Mouse (Mus musculus): ENCODE data around the gene Tmbim1. TPM values are rescaled to one million over a fixed set of nuclear protein-coding genes. Genes with fewer than 3 reads are reported as not detected.
A peak's percentile ranks its signal among the peaks of the same experiment; 100 is the strongest.

Tmbim1 gene
- polyA plus RNA-seq, 1 experiment from 2014 or later, result 9.1 TPM

DNA sequence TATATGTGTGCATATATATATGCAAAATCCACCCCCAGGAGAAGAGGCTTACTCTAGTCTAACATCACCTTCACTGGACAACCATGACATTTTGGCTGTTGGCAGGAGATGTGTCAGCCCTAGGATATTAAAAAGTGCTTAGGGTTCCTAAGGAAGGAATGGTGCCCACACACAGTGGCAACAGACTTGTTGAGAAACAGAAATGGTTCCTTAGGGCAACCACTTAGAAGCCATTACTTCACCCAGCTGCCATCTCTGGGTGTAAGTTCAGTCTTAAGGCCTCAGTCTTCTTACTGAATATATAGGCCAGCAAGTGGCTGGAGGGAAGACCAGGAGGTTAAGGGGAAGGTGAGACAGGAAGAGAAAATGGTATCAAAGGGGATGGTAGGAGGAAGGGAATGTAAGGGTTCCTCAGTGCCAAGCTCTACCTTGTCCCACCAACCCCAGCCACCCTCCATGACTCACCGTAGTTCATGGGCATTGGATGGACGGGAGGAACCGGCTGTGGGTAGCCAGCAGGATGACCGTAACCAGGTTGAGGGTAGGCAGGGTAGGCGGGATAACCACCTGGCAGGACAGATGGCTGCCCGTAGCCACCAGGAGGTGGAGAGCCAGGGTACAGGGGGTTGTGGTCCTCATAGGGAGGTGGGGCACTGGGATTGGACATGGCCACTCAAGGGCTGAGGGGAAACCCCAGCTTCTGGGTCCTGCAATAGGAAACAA is 10.5 kb downstream of the Tmbim1 start:
- no peak for DNase-seq (ENCODE audit: low spot score)
- Histone ChIP-seq H3K4me2 (replicated peaks; ENCODE audit: low read depth, low read length) (no peak overlapping the region), H3K9ac (ENCODE audit: low read depth, low read length) (no peak overlapping the region), H3K4me1 (replicated peaks; ENCODE audit: control insufficient read depth, insufficient read depth, low read length) (no peaks in the 10 kb centered on the region), H3K27ac (ENCODE audit: low read depth, low read length) (peak overlapping the region; percentile 40; the same call in 1 of the 2 replicates), H3K27me3 (ENCODE audit: control insufficient read depth, insufficient read depth, low read length) (no peaks in the 10 kb centered on the region), H3K9me3 (ENCODE audit: control insufficient read depth, low read length) (no peaks in the 10 kb centered on the region), H3K4me3 (ENCODE audit: low read depth, low read length) (no peak overlapping the region), H3K36me3 (ENCODE audit: control insufficient read depth, insufficient read depth, low read length) (no peaks in the 10 kb centered on the region)
- 97% methylated on average over 6 of the region's 6 CpGs for WGBS
- ATAC-seq (ENCODE audit: low FRiP score), result peak; percentile 26

DNA sequence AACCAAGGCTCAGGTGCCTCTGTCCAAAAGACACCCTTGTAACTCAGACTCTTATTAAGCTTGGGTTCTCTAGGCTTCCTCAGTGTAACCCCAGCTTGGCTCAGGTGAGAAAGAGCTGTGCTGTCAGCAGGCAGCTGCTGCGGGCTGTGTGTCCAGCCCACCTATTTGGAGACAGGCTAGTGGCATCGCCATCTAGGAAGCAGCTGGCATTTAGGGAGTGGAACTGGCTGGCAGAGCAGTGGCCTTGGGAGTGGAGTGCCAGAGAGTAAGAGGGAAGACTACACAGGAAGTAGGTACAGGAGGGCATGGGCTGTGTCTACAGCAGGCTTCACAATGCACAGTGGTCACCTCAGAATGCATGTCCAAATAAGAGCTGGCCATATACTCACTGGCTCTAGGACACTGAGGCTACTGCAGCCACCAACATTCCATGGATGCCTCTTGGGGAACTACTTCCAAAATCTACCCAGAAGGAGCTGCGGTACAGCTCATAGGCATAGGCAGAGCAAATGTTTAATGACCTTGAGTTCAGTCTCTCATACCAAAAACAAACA is 11.3 kb downstream of the Tmbim1 start:
- ATAC-seq (ENCODE audit: low FRiP score) (no peak), DNase-seq (ENCODE audit: low spot score) (no peak)
- Histone ChIP-seq H3K4me1 (replicated peaks; ENCODE audit: control insufficient read depth, insufficient read depth, low read length) (no peaks in the 10 kb centered on the region), H3K27ac (ENCODE audit: low read depth, low read length) (no peak overlapping the region), H3K9me3 (ENCODE audit: control insufficient read depth, low read length) (no peaks in the 10 kb centered on the region), H3K4me2 (replicated peaks; ENCODE audit: low read depth, low read length) (no peak overlapping the region), H3K36me3 (ENCODE audit: control insufficient read depth, insufficient read depth, low read length) (no peaks in the 10 kb centered on the region), H3K27me3 (ENCODE audit: control insufficient read depth, insufficient read depth, low read length) (no peaks in the 10 kb centered on the region), H3K4me3 (ENCODE audit: low read depth, low read length) (no peak overlapping the region), H3K9ac (ENCODE audit: low read depth, low read length) (no peak overlapping the region)
- WGBS, result 95% methylated on average over 3 of the region's 3 CpGs

DNA sequence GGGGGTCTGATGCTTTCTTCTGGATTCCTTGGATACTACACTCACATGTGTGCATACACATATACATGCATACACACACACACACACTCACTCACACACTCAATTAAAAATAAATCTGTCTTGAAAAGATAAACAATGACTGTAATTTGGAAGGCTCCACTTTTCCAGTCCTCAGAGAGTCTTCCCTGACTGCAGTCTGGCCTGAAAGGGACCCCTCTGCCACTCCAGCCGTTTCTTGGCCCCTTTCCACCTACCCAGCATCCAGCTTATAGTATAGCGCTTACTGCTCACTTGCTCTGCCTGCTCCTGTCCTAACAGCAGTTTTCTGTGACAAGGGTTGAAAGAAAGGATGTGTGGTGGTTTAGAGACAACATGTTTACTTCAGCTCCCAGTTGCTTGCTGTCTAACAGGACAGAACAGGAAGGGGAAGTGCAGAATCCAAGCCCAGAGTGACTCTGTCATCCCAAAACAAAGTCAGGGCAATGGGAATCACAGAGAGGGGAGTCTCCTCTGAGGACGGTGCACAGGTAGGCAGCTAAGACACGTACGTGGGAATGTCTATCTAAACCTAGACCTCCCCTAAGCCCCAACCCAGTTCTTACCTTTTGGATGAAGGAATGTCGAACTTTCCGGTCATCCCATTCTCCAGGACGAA is 12.0 kb downstream of the Tmbim1 start:
- H3K27ac ChIP-seq (ENCODE audit: low read depth, low read length), result no peak overlapping the region
- 89% methylated on average over 8 of the region's 8 CpGs for WGBS
- H3K9ac ChIP-seq (ENCODE audit: low read depth, low read length), result no peak overlapping the region
- no peaks in the 10 kb centered on the region for H3K27me3 ChIP-seq (ENCODE audit: control insufficient read depth, insufficient read depth, low read length)
- H3K4me3 ChIP-seq (ENCODE audit: low read depth, low read length), result no peak overlapping the region
- H3K4me2 ChIP-seq (replicated peaks; ENCODE audit: low read depth, low read length), result no peak overlapping the region
- DNase-seq (ENCODE audit: low spot score) (no peak), ATAC-seq (ENCODE audit: low FRiP score) (no peak)
- H3K4me1 ChIP-seq (replicated peaks; ENCODE audit: control insufficient read depth, insufficient read depth, low read length), result no peaks in the 10 kb centered on the region
- H3K9me3 ChIP-seq (ENCODE audit: control insufficient read depth, low read length), result no peaks in the 10 kb centered on the region
- no peaks in the 10 kb centered on the region for H3K36me3 ChIP-seq (ENCODE audit: control insufficient read depth, insufficient read depth, low read length)

DNA sequence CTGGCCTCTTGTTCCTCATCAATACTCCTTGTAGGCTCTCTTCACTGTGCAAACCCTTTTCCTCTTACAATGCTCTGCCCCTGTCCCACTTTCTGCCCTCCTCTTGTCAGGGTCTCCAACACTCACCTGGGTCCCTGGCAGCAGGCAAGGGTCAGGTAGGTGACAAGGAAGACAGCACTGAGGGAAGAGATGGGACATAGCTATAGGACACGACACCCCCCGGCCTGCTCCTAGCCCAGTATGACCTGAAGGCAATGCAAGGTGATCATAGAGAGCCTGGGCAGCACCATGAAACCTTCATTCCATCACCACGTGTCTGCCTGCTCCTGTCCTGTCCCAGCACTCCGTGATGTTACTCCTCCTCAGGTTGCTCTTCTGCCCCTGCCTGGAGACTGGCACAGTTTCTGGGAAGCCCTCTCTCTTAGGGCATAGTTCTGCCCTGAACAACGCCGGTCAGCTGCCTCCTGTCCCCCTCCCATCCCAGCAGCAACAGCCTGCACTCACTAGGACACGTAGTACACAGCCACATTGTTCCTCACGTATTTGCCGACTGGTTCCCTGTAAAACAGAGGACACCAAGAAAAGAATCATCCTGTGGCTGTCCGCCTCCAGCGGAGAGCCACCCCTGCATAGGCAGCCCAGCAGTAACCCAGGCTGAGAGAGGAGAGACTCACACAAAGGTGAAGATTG is 12.9 kb downstream of the Tmbim1 start:
- ATAC-seq (ENCODE audit: low FRiP score) (no peak), DNase-seq (ENCODE audit: low spot score) (no peak)
- Histone ChIP-seq H3K4me2 (replicated peaks; ENCODE audit: low read depth, low read length) (no peak overlapping the region), H3K9ac (ENCODE audit: low read depth, low read length) (no peak overlapping the region), H3K9me3 (ENCODE audit: control insufficient read depth, low read length) (no peaks in the 10 kb centered on the region), H3K27ac (ENCODE audit: low read depth, low read length) (no peak overlapping the region), H3K36me3 (ENCODE audit: control insufficient read depth, insufficient read depth, low read length) (no peaks in the 10 kb centered on the region), H3K27me3 (ENCODE audit: control insufficient read depth, insufficient read depth, low read length) (no peaks in the 10 kb centered on the region), H3K4me1 (replicated peaks; ENCODE audit: control insufficient read depth, insufficient read depth, low read length) (no peaks in the 10 kb centered on the region), H3K4me3 (ENCODE audit: low read depth, low read length) (no peak overlapping the region)
- 87% methylated on average over 11 of the region's 11 CpGs for WGBS

DNA sequence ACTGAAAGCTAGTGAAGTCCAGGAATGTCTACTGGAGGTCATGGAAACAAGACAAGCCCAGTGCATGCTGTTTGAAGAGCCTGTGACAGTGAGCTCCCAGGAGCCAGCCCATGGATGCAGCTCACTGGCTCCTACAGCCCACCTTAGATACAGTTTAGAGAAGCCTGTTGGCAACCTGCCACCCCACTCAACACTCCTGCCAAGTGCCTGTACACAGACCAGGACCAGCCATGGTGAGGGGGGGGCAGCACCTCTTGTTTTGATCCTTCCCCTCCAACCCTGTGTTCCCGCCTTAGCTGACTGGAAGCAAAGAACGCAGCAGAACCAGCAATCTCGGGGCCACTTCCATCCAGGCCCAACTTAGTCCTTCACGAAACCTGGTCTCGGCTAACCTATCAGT is 15.3 kb downstream of the Tmbim1 start:
- Histone ChIP-seq H3K4me1 (replicated peaks; ENCODE audit: control insufficient read depth, insufficient read depth, low read length) (0 out of 2 replicates have a peak, but pooled peaks cover 3% of the 10 kb centered on the region), H3K27me3 (ENCODE audit: control insufficient read depth, insufficient read depth, low read length) (no peaks in the 10 kb centered on the region), H3K9ac (ENCODE audit: low read depth, low read length) (no peak overlapping the region), H3K36me3 (ENCODE audit: control insufficient read depth, insufficient read depth, low read length) (no peaks in the 10 kb centered on the region), H3K4me3 (ENCODE audit: low read depth, low read length) (no peak overlapping the region), H3K4me2 (replicated peaks; ENCODE audit: low read depth, low read length) (no peak overlapping the region), H3K9me3 (ENCODE audit: control insufficient read depth, low read length) (no peaks in the 10 kb centered on the region), H3K27ac (ENCODE audit: low read depth, low read length) (no peak overlapping the region)
- DNase-seq (ENCODE audit: low spot score) (no peak), ATAC-seq (ENCODE audit: low FRiP score) (no peak)
- 94% methylated on average over 5 of the region's 5 CpGs for WGBS

DNA sequence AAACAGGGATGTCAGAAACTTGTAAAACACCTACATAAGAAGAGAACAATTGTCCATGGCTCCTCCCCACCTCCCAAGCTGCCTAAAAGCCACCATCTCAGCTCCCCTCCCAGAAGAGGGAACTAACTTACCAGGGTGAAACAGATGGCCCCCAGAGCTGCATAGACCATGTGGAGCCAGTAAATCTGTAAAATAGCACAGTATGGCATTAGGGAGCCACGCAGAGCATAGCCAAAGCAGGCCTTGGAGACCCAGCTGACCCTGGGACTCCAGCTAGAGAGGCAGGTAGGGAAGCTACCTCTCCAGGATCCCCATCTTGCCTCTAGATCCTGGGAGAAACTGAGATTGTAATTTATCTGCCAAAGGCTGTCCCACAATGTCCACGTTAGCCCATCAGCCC is 15.7 kb downstream of the Tmbim1 start:
- no peaks in the 10 kb centered on the region for H3K27me3 ChIP-seq (ENCODE audit: control insufficient read depth, insufficient read depth, low read length)
- no peak overlapping the region for H3K27ac ChIP-seq (ENCODE audit: low read depth, low read length)
- 88% methylated on average over 2 of the region's 2 CpGs for WGBS
- H3K9me3 ChIP-seq (ENCODE audit: control insufficient read depth, low read length), result no peaks in the 10 kb centered on the region
- H3K36me3 ChIP-seq (ENCODE audit: control insufficient read depth, insufficient read depth, low read length), result no peaks in the 10 kb centered on the region
- ATAC-seq (ENCODE audit: low FRiP score) (no peak), DNase-seq (ENCODE audit: low spot score) (no peak)
- 0 out of 2 replicates have a peak, but pooled peaks cover 3% of the 10 kb centered on the region for H3K4me1 ChIP-seq (replicated peaks; ENCODE audit: control insufficient read depth, insufficient read depth, low read length)
- no peak overlapping the region for H3K4me2 ChIP-seq (replicated peaks; ENCODE audit: low read depth, low read length)
- H3K9ac ChIP-seq (ENCODE audit: low read depth, low read length), result no peak overlapping the region
- H3K4me3 ChIP-seq (ENCODE audit: low read depth, low read length), result no peak overlapping the region

- ATAC-seq (ENCODE audit: low FRiP score), result no peak
- H3K4me3 ChIP-seq (ENCODE audit: low read depth, low read length), result no peak overlapping the region
- no peak overlapping the region for H3K27ac ChIP-seq (ENCODE audit: low read depth, low read length)
- DNase-seq (ENCODE audit: low spot score), result no peak
- WGBS, result 94% methylated on average over 9 of the region's 9 CpGs
- 0 out of 2 replicates have a peak, but pooled peaks cover 3% of the 10 kb centered on the region for H3K4me1 ChIP-seq (replicated peaks; ENCODE audit: control insufficient read depth, insufficient read depth, low read length)
- H3K4me2 ChIP-seq (replicated peaks; ENCODE audit: low read depth, low read length), result no peak overlapping the region
- H3K9ac ChIP-seq (ENCODE audit: low read depth, low read length), result no peak overlapping the region
- H3K27me3 ChIP-seq (ENCODE audit: control insufficient read depth, insufficient read depth, low read length), result no peaks in the 10 kb centered on the region
- no peaks in the 10 kb centered on the region for H3K9me3 ChIP-seq (ENCODE audit: control insufficient read depth, low read length)
- no peaks in the 10 kb centered on the region for H3K36me3 ChIP-seq (ENCODE audit: control insufficient read depth, insufficient read depth, low read length)
These were observed 16.2 kb downstream of the Tmbim1 start for GRCm38 (mm10) chr1:74289248-74289647.

- Histone ChIP-seq H3K9me3 (ENCODE audit: control insufficient read depth, low read length) (no peaks in the 10 kb centered on the region), H3K4me3 (ENCODE audit: low read depth, low read length) (no peak overlapping the region), H3K4me1 (replicated peaks; ENCODE audit: control insufficient read depth, insufficient read depth, low read length) (0 out of 2 replicates have a peak, but pooled peaks cover 3% of the 10 kb centered on the region), H3K9ac (ENCODE audit: low read depth, low read length) (no peak overlapping the region), H3K36me3 (ENCODE audit: control insufficient read depth, insufficient read depth, low read length) (no peaks in the 10 kb centered on the region), H3K4me2 (replicated peaks; ENCODE audit: low read depth, low read length) (no peak overlapping the region), H3K27me3 (ENCODE audit: control insufficient read depth, insufficient read depth, low read length) (no peaks in the 10 kb centered on the region), H3K27ac (ENCODE audit: low read depth, low read length) (no peak overlapping the region)
- no peak for ATAC-seq (ENCODE audit: low FRiP score)
- DNase-seq (ENCODE audit: low spot score), result no peak
- 83% methylated on average over 4 of the region's 4 CpGs for WGBS
These were observed 17.1 kb downstream of the Tmbim1 start for GRCm38 (mm10) chr1:74288327-74288726.
